Mouse (Mus musculus): ENCODE data around the gene Cort. TPM values are rescaled to one million over a fixed set of nuclear protein-coding genes. Genes with fewer than 3 reads are reported as not detected.

Cort gene
- polyA plus RNA-seq (2012; rRNA removed; ENCODE audit: low replicate concordance), result not detected in 2 replicates

DNA sequence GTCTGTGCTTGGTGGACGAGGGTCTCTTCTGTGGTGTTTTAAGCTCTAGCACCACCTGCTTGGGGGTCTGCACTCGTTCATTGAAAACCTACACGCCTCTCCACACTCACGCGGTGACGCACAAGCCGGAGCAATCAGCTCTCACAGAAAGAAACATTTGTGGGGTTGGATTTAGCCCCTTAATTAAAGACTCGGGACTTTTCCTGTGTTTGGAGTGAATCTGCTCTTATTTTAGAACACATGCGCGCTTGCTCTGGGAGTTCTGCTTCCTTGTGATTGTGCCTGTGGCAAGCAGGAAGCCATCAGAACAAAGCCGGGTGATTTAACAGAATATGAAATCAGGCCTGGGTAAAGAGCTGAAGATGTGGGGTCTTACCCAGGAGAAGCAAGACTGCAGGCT, at the start of gene Cort:
Gene Cort (minus strand): TSS at position 101 of the 400 bp plus-strand sequence.

DNA sequence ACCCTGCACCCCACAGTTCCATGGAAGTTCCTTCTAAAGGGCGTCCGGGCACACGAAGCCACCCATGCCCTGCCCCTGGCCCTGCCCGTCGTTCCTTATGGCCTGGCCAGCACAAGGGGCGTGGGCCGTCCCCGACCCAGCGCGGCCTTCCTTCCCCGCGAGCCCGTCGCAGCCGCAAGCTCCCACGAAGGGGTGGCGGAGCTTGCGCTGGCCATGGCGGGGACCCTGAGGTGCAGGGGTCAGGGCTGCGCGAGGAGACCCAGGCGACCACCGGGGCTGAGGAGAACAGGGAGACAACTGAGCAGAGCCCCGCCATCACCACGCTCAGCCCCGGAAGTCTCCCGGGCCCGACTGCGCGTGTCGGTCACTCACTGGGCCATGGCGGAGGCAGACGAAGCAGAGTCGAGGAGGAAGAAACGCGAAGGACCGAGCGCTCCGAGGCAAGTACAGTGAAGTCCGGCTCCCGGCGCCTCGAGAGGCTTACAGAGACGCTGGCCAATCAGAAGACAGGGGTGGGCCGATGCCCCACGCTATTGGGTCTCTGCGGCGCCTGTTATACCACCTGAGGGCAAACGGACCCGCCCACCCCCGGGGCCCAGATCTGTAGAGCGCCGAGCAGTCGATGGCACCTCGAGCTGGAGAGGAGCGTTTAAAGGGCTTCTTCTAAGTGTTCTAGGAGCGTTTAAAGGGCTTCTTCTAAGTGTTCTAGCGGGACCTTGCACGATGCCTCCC, 39.8 kb upstream of the Cort start, which contains the start of gene Pgd:
Gene Pgd (minus strand): TSS at position 557 of the 732 bp plus-strand sequence.

DNA sequence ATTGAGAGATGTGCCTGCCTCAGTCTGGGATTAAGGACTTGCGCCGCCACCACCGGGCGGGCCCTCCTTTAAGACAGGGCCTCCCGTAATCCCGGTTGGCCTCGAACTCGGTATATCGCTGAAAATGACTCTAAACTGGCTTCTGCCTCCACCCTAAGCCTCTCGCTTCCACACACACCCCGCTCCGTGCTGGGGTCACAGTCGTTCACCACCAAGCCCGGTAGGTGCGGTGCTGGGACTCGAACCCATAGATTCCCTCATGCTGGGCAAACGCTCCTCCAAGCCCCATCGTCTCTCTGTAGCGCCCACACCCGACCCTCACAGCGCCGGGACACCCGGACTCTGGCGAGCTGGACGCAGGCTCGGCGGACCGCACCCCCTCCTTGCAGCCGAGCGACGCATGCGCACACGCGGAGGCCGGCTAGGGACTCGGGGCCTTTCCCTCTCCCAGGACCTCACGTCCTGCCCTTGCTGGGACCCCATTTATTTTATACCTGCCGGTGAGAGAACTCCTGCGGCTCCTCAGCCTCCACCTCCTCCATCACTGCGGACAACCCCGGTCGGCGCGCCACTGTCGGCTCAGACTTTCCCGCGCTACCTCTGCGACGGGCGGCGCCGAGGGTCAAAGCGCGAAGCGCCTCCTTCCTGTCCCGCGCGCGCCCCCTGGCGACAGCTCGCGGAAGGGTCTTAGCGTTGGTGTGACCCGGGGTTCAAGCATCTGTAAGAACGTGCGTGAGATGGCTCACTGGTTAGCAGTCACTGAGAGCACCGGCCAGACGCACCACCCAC, 10.6 kb upstream of the Cort start, which contains the start of gene Cenps:
Gene Cenps (minus strand): TSS at position 648 of the 789 bp plus-strand sequence.

DNA sequence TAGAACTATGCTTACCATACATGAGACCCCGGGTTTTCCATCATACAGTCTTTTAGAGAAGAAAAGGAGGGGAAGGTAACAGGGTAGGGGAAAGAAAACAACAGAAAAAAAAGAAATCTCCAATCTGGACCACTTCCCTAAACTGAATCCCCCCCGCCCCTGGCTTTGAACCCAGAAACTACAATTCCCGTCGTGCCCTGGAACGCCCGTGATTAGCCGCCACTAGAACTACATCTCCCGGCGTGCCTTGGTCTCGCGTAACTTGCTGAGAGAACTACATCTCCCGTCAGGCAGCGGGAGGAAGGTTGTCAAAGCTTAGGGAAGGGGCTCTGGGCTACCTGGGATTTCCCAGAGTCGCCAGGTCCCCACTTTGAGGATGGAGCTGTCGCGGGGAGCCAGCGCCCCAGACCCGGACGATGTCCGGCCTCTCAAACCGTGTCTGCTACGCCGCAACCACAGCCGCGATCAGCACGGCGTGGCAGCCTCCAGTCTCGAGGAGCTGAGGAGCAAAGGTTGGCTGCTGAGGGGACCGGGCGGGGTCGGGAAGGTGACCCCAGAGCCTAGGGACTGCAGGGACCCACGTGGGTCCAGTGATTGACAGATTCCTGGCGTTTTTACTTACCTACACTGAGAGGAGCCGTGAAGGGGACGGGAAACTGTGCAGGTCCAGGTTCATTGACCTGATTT, 22.5 kb downstream of the Cort start, which contains the start of gene Dffa:
Gene Dffa (plus strand): TSS at position 272 of the 687 bp plus-strand sequence.

DNA sequence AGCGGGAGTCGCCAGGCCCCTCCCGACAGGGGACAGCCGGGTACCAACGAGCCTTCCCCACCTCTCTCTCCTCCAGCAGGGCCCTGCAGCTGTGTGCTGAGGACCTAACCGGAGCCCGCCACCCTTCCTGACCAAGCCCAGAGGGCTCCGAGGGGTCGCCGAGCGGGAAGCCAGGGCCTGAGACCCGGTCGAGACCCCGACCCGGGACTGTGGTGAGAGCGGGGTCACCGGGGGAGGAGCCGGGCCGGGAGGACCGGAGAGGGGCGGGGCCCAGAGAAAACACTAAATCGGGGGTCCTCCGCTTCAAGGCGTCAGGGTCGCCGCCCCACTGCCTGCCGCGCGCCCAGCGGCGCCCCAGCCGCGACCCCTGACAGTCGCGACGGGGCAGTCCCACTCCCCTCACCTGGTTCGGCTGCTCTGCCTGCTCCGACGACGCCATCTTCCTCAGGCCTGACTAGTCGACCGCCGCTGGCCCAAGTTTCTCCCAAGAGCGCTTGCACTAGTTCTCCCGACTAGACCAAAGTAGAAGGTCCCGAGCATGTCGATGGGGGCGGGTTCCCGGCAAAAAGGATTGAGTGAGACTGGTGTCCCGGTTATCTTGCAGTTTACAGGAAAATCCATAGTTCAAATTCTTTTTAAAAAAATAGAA, 27.1 kb downstream of the Cort start, which contains the start of gene Pex14:
Gene Pex14 (minus strand): TSS at position 508 of the 649 bp plus-strand sequence.

Other genes starting within 250 kb of the Cort start
- 47.6 and 79.5 TPM in 2 replicates for gene Pex14, start 26.9 kb downstream of the Cort start, polyA plus RNA-seq (2012; rRNA removed; ENCODE audit: low replicate concordance)
- gene Dffa, start 22.6 kb downstream of the Cort start, polyA plus RNA-seq (2012; rRNA removed; ENCODE audit: low replicate concordance), result 18.1 and 30.3 TPM in 2 replicates
- gene Cenps, start 10.9 kb upstream of the Cort start, polyA plus RNA-seq (2012; rRNA removed; ENCODE audit: low replicate concordance), result 1.9 and 2.4 TPM in 2 replicates
- 350 and 398 TPM in 2 replicates for gene Pgd, start 40.0 kb upstream of the Cort start, polyA plus RNA-seq (2012; rRNA removed; ENCODE audit: low replicate concordance)
- 37.1 and 81.4 TPM in 2 replicates for gene Kif1b, start 180.9 kb upstream of the Cort start, polyA plus RNA-seq (2012; rRNA removed; ENCODE audit: low replicate concordance)

All from mammary gland, adult 2 months (tissue).